Mouse (Mus musculus) liver, postnatal 0 days (tissue): ENCODE measurements around the gene Lrrc75a. TPM values are rescaled to one million over a fixed set of nuclear protein-coding genes. Genes with fewer than 3 reads are reported as not detected.
A peak's percentile ranks its signal among the peaks of the same experiment; 100 is the strongest.

Experiments used
- ATAC-seq: fragments of 200-750 bp; cut with Nextera tagmentation; 2 replicates; pipeline ENCODE4 v1.8.0; 2017; ENCODE audit warnings: mild to moderate bottlenecking, moderate library complexity
- DNase-seq: peaks from one replicate; pipeline ENCODE4 v3.0.0-alpha.2; 2016
- H3K27ac ChIP-seq: fragments of 300-500 bp; sonication (generic); 2 replicates; pipeline ENCODE4 v1.5.1; 2014; ENCODE audit warnings: antibody characterized with exemption, moderate library complexity, mild to moderate bottlenecking, low read depth
- H3K27me3 ChIP-seq: fragments of 300-500 bp; sonication (generic); 2 replicates; pipeline ENCODE4 v1.6.1; 2014; ENCODE audit warnings: low read length, control low read depth, mixed read lengths; ENCODE audit not compliant: insufficient read depth
- H3K36me3 ChIP-seq: fragments of 300-500 bp; sonication (generic); replicated peaks from 2 replicates; pipeline ENCODE4 v1.6.1; 2014; ENCODE audit warnings: mild to moderate bottlenecking, control low read depth, low read length, moderate library complexity, mixed read lengths; ENCODE audit not compliant: insufficient read depth
- H3K4me1 ChIP-seq: fragments of 300-500 bp; sonication (generic); 2 replicates; pipeline ENCODE4 v1.6.1; 2014; ENCODE audit warnings: antibody characterized with exemption, mild to moderate bottlenecking, control low read depth; ENCODE audit not compliant: insufficient read depth
- H3K4me2 ChIP-seq: fragments of 300-500 bp; sonication (generic); 2 replicates; pipeline ENCODE4 v1.6.1; 2014; ENCODE audit warnings: low read depth, mild to moderate bottlenecking, low read length, moderate library complexity, mixed read lengths
- H3K4me3 ChIP-seq: fragments of 300-500 bp; sonication (generic); 2 replicates; pipeline ENCODE4 v1.5.1; 2014; ENCODE audit warnings: low read depth, low read length
- H3K9ac ChIP-seq: fragments of 300-500 bp; sonication (generic); replicated peaks from 2 replicates; pipeline ENCODE4 v1.6.1; 2014; ENCODE audit warnings: mild to moderate bottlenecking, moderate library complexity
- H3K9me3 ChIP-seq: fragments of 300-500 bp; sonication (generic); 2 replicates; pipeline ENCODE4 v1.6.1; 2016; ENCODE audit warnings: mild to moderate bottlenecking, control low read depth, low read length, mixed read lengths
- CTCF ChIP-seq: sonication (generic); IDR thresholded peaks from 2 replicates; pipeline ENCODE4 v1.5.1; 2016; ENCODE audit warnings: antibody characterized with exemption, low read depth
- EP300 ChIP-seq: IDR thresholded peaks from 2 replicates; pipeline ENCODE4 v1.6.1; 2016; ENCODE audit warnings: antibody characterized with exemption, low read depth, mild to moderate bottlenecking
- WGBS: fragments of 180-500 bp; shearing (Covaris S2); extraction: QIAGEN DNeasy Blood & Tissue Kit; methylation state at CpG from one replicate; pipeline ENCODE4 v1.1.7; 2014; ENCODE audit not compliant: insufficient replicate concordance; 5-methylcytosine and 5-hydroxymethylcytosine counted together
- polyA plus RNA-seq: library from polyadenylated mRNA; unstranded; fragments of >200 nt; fragmentation: Nextera tagmentation; extraction: Ambion mirVana; gene quantifications from 2 replicates; pipeline ENCODE4 v1.2.1, GENCODE M21; 2015

Lrrc75a gene
- polyA plus RNA-seq, 1 experiment from 2014 or later: 1.1 TPM

- H3K9ac ChIP-seq: no peak overlapping the region
- H3K36me3 ChIP-seq: no peaks in the 10 kb centered on the region
- WGBS: 33% methylated on average over 19 of the region's 19 CpGs
- 0 out of 2 replicates have a peak, but pooled peaks cover 4% of the 10 kb centered on the region for H3K4me1 ChIP-seq
- TF ChIP-seq CTCF (peak; percentile 100), EP300 (no peak)
- peak overlapping the region; percentile 35; the same call in 1 of the 2 replicates for H3K4me2 ChIP-seq
- DNase-seq: peak; percentile 91
- no peak overlapping the region for H3K4me3 ChIP-seq
- no peaks in the 10 kb centered on the region for H3K9me3 ChIP-seq
- ATAC-seq: peak; percentile 84
- H3K27ac ChIP-seq: no peak overlapping the region
- no peaks in the 10 kb centered on the region for H3K27me3 ChIP-seq
These were observed 34.5 kb downstream of the Lrrc75a start for GRCm38 (mm10) chr11:62613657-62614365.

GRCm38 (mm10) chr11:62612604-62613003 lies 35.7 kb downstream of the Lrrc75a start:
- H3K36me3 ChIP-seq: peaks cover 3% of the 10 kb centered on the region; the same call in 1 of the 2 replicates
- no peak overlapping the region for H3K4me2 ChIP-seq
- H3K9ac ChIP-seq: no peak overlapping the region
- H3K4me1 ChIP-seq: 0 out of 2 replicates have a peak, but pooled peaks cover 7% of the 10 kb centered on the region
- no peak overlapping the region for H3K27ac ChIP-seq
- no peak for ATAC-seq
- no peak overlapping the region for H3K4me3 ChIP-seq
- TF ChIP-seq EP300 (no peak), CTCF (no peak)
- no peaks in the 10 kb centered on the region for H3K27me3 ChIP-seq
- WGBS: 81% methylated on average over 10 of the region's 10 CpGs
- DNase-seq: no peak
- no peaks in the 10 kb centered on the region for H3K9me3 ChIP-seq

- no peak overlapping the region for H3K4me2 ChIP-seq
- H3K4me1 ChIP-seq: 0 out of 2 replicates have a peak, but pooled peaks cover 8% of the 10 kb centered on the region
- no peaks in the 10 kb centered on the region for H3K9me3 ChIP-seq
- H3K36me3 ChIP-seq: peaks cover 26% of the 10 kb centered on the region
- no peaks in the 10 kb centered on the region for H3K27me3 ChIP-seq
- TF ChIP-seq CTCF (no peak), EP300 (no peak)
- H3K27ac ChIP-seq: no peak overlapping the region
- no peak for DNase-seq
- 74% methylated on average over 6 of the region's 6 CpGs for WGBS
- no peak overlapping the region for H3K9ac ChIP-seq
- no peak overlapping the region for H3K4me3 ChIP-seq
- no peak for ATAC-seq
These were observed 38.0 kb downstream of the Lrrc75a start for GRCm38 (mm10) chr11:62610304-62610703.

- Histone ChIP-seq H3K36me3 (peaks cover 38% of the 10 kb centered on the region), H3K27ac (no peak overlapping the region), H3K4me2 (no peak overlapping the region), H3K27me3 (no peaks in the 10 kb centered on the region), H3K9ac (no peak overlapping the region), H3K4me3 (no peak overlapping the region), H3K4me1 (peaks cover 20% of the 10 kb centered on the region), H3K9me3 (no peaks in the 10 kb centered on the region)
- TF ChIP-seq CTCF: no peak
- no peak for TF ChIP-seq EP300
- DNase-seq (peak; percentile 49), ATAC-seq (peak; percentile 28; the same call in 1 of the 2 replicates)
- WGBS: 50% methylated on average over 10 of the region's 10 CpGs
These were observed 39.3 kb downstream of the Lrrc75a start for GRCm38 (mm10) chr11:62608826-62609675.

GRCm38 (mm10) chr11:62607952-62608201 lies 40.4 kb downstream of the Lrrc75a start:
- no peak for DNase-seq
- peaks cover 39% of the 10 kb centered on the region for H3K36me3 ChIP-seq
- H3K4me3 ChIP-seq: no peak overlapping the region

More at GRCm38 (mm10) chr11:62607952-62608201, 40.4 kb downstream of the Lrrc75a start:
- Histone ChIP-seq H3K9ac (no peak overlapping the region), H3K27ac (no peak overlapping the region), H3K27me3 (no peaks in the 10 kb centered on the region), H3K9me3 (no peaks in the 10 kb centered on the region), H3K4me1 (peaks cover 18% of the 10 kb centered on the region), H3K4me2 (no peak overlapping the region)
- 92% methylated on average over 1 of the region's 1 CpGs for WGBS
- no peak for TF ChIP-seq CTCF
- no peak for TF ChIP-seq EP300
- ATAC-seq: no peak
